Mouse (Mus musculus) v-Abl transformed pro-B cells (cell line): ENCODE results near the gene Nudt3.

ENCODE experiments used
- in situ Hi-C, 2 experiments: fragments of 400-800 bp; cut with MboI; formaldehyde crosslinking; loops; one replicate each; pipeline ENCODE4 v1.15.1; 2025; ENCODE audit not compliant: unreplicated experiment in 2 of 2

Nudt3 gene

GRCm38 (mm10) chr17:27574470-27575115 is 48.7 kb downstream of the Nudt3 start:
- in situ Hi-C loops: no loop called here

DNA sequence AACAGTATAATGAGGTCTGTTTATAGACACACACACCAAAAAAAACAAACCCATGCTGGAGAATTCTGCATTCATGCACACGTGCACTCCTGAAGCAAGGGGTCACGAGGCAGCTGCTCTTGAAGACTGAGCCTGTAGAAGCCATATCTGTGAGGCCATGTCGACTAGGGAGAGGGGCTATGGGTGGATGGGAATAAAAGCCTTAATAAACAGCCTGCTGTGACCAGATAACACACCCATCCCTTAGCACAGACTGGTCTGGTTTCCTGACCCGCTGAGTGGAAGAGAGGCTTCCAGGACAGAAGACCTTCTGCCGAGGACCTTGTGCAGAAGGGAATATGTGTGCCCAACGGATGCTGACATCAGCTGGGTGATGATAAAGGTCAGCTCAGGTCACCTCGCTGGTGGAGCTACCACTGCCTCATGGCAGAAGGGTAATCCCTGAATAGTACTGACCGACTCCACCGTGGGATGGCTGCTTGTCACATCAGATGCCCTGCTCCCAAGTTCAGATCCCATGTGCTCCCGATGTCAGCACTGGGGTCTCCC is 49.4 kb downstream of the Nudt3 start:
- in situ Hi-C loops: no loop called here

- in situ Hi-C loops: no loop called here
These were observed 52.0 kb downstream of the Nudt3 start for GRCm38 (mm10) chr17:27571315-27571714.

DNA sequence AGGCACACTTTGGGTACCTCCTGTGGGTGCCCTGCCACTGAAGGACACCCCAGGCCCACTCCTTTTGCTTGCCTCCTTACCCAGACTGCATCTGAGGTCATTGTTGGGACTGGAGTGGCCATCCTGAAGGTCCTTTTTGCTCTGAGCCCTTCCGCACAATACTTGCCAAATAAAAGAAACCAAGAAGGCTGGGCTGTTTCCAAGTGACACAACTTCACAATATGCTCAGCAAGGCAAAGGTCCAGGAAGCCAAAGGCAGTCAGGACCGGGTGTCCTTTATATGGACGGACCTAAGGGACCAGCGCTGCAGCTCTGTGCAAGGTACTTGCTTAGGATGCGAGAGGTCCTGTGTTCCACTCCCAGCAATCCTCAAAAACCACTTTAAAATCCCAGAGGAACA is 55.1 kb downstream of the Nudt3 start:
- in situ Hi-C loops: loop anchor here (5.0 to 10.0 kb wide), 3 partner anchors 36 to 197 kb away; no protein-coding TSS in a partner anchor

GRCm38 (mm10) chr17:27565942-27566267 is 57.4 kb downstream of the Nudt3 start:
- in situ Hi-C loops: loop anchor here (5.0 to 10.0 kb wide), 3 partner anchors 34 to 199 kb away; no protein-coding TSS in a partner anchor

GRCm38 (mm10) chr17:27565163-27565941 is 57.9 kb downstream of the Nudt3 start, which contains the start of gene AI413582:
Gene AI413582, minus strand, starts transcription at chr17:27565756.
- in situ Hi-C loops: loop anchor here (5.0 to 10.0 kb wide), 3 partner anchors 33 to 199 kb away; no protein-coding TSS in a partner anchor

DNA sequence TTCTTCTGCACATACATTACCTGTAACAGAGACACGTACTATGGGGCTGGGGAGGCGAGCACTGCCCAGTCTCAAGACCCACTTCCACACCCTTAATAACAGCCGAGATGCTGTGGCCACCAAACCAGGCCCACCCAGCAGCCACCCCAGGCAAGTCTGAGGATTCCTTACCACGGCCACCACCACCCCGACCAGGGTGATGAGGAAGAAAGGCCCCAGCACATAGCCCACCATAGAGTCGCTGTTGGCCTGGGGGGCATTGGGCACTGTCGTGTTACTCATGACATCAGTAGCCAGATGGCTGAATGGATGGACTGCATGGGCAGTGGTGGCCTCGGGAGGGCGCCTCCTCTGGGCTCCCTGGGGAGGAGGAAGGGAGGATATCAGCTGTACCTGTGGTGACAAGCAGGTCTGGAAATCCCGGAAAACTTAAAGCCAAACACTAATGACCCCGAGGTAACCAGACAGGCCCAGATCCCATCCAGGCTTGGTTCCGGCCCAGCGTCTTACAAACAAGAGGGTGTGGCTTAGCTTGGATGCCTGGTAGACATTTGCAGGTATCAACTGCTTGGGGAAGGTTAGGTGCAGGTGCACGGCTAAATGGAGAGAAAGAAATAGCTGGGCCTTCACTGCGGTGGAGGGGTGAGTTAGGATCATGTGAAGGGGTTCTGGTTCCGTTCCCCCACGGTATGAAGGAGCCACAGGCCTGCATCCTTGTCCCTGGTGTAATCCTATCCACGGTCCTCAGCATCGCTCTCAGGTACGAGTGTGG is 58.7 kb downstream of the Nudt3 start:
- in situ Hi-C loops: loop anchor here (5.0 to 10.0 kb wide), 3 partner anchors 32 to 200 kb away; no protein-coding TSS in a partner anchor

- in situ Hi-C loops: loop anchor here in 1 of 2 experiments (10.0 kb wide), 1 partner anchor 201 kb away; no protein-coding TSS in a partner anchor
These were observed 59.5 kb downstream of the Nudt3 start for GRCm38 (mm10) chr17:27563771-27564244.

DNA sequence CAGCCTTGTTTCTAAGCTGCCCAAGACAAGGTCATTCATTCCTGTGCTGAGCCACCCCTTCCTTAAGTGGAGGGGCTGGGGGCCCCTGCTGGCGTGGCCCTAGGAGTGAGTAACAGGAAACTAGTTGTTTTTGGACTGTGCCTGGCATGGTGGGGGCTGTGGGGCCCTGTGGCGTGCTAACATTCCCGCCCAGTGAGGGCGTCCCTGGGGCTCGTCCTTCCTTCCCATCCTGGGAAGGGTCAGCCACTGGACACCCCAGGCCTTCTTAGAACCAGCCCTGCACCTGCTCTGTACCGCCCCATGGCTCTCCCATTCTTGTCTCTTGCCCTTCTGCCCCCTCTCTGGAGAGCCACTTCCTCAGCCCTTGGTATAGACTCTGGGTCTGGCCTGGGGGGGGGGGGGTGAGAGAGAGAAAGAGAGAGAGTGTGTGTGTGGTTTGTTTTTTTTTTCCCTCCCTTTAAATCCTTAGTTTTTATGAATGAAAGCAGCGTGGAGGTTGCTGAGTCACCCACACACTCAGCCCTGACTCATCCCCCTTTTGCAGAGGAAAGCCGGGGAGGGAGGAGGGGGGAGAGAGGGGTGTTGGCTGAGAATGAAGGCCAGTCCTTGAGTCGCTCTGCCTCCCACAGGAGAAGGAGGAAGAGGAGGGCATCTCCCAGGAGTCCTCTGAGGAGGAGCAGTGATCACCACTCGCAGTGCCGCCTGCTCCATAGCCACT is 61.3 kb downstream of the Nudt3 start:
- in situ Hi-C loops: loop anchor here in 1 of 2 experiments (10.0 kb wide), 1 partner anchor 203 kb away; no protein-coding TSS in a partner anchor

GRCm38 (mm10) chr17:27560926-27561480 is 62.3 kb downstream of the Nudt3 start:
- in situ Hi-C loops: loop anchor here in 1 of 2 experiments (10.0 kb wide), 1 partner anchor 204 kb away; no protein-coding TSS in a partner anchor

GRCm38 (mm10) chr17:27559596-27559995 is 63.7 kb downstream of the Nudt3 start:
- in situ Hi-C loops: no loop called here

GRCm38 (mm10) chr17:27558845-27559244 is 64.5 kb downstream of the Nudt3 start:
- in situ Hi-C loops: no loop called here

- in situ Hi-C loops: no loop called here
These were observed 65.2 kb downstream of the Nudt3 start for GRCm38 (mm10) chr17:27557927-27558661.

DNA sequence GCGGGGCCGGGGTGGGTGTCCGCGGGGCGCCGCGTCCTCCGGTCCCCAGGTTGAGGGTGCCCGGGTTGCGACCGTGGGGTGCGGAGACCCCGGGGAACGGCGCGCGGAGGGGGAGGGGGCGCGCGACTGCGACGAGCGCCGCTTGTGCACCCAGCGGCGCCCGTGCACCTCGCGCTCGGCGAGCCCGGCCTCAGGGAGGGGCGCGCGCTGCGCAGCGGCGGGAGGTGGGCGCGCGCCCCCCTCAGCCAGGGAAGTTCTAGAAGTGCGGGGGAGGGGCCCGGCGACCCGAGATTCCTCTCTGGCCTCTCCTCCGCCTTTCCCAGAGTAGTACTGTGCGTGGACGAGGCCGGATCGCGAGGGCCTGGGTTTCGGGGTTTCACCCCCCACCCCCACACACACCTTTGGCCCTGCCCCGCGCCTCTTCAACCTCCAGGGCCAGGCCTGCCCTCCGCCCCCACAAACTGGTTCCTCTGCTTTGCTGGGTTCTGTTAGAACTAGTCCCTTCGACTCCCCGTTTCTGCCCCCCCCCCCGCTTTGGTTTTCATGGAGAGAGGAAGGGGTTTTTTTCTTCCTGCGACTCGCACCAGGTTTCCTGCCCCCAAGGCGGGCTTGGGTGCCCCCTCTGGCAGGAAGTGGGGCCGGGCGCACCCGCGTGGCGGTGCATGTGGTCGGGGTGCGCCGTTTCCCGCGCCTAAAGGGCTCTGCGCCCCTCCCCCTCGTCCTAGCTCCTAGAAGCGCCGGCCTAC is 65.9 kb downstream of the Nudt3 start:
- in situ Hi-C loops: no loop called here

- in situ Hi-C loops: no loop called here
These were observed 66.8 kb downstream of the Nudt3 start, which contains the start of gene Hmga1 for GRCm38 (mm10) chr17:27556315-27557011. Gene Hmga1, plus strand, starts transcription at chr17:27556497.

- in situ Hi-C loops: no loop called here
These were observed 67.7 kb downstream of the Nudt3 start for GRCm38 (mm10) chr17:27555512-27556172.

- in situ Hi-C loops: no loop called here
These were observed 68.2 kb downstream of the Nudt3 start for GRCm38 (mm10) chr17:27555075-27555511.
